Mouse (Mus musculus) adrenal gland, postnatal 0 days (tissue): ENCODE measurements around the gene Krr1. TPM values are rescaled to one million over a fixed set of nuclear protein-coding genes. Genes with fewer than 3 reads are reported as not detected.

Experiments
- polyA plus RNA-seq: library from polyadenylated mRNA; unstranded; fragments of >200 nt; fragmentation: Nextera tagmentation; extraction: Ambion mirVana; gene quantifications from 2 replicates; pipeline ENCODE4 v1.2.1, GENCODE M21; 2015

Krr1 gene
- polyA plus RNA-seq: 21.7 and 26.9 TPM in 2 replicates

GRCm38 (mm10) chr10:111972542-111973361 lies at the start of gene Krr1:
Krr1 (plus strand) TSS chr10:111972664.

GRCm38 (mm10) chr10:112002544-112003215 lies 30.2 kb downstream of the Krr1 start, which contains the start of gene Glipr1:
Glipr1 (minus strand) TSS chr10:112002631.

Other genes starting within 250 kb of the Krr1 start
- gene Glipr1, start 30.0 kb downstream of the Krr1 start, polyA plus RNA-seq: 1.7 and 2.8 TPM in 2 replicates
- gene Glipr1l1, start 87.5 kb downstream of the Krr1 start, polyA plus RNA-seq: not detected in 2 replicates
- not detected in 2 replicates for gene Glipr1l2, start 110.7 kb downstream of the Krr1 start, polyA plus RNA-seq
- gene Glipr1l3, start 187.7 kb downstream of the Krr1 start, polyA plus RNA-seq: not detected in 2 replicates
- 0.08 and 0.30 TPM in 2 replicates for gene Caps2, start 191.0 kb downstream of the Krr1 start, polyA plus RNA-seq